Mouse (Mus musculus) brain, adult 10 weeks (tissue): ENCODE results near the gene Msmb. TPM values are rescaled to one million over a fixed set of nuclear protein-coding genes. Genes with fewer than 3 reads are reported as not detected.

Experiments used
- polyA plus RNA-seq: library from polyadenylated mRNA; stranded (reverse); fragments of 350-450 nt; fragmentation: Illumina TruSeq; extraction: RNeasy Lipid Tissue Mini Kit (QIAGEN cat#74804); gene quantifications from one replicate; pipeline ENCODE4 v1.2.3, GENCODE M21; 2015; ENCODE audit warnings: low read depth, low replicate concordance

The Msmb gene
- not detected for polyA plus RNA-seq

GRCm38 (mm10) chr14:32141723-32142122 lies at the start of gene Msmb:
Gene Msmb, plus strand, starts transcription at chr14:32142023.

GRCm38 (mm10) chr14:32159690-32160246 lies 17.9 kb downstream of the Msmb start, which contains the start of gene Ncoa4:
Gene Ncoa4, plus strand, starts transcription at chr14:32159865.

GRCm38 (mm10) chr14:32201791-32202451 lies 60.1 kb downstream of the Msmb start, which contains the start of the genes Timm23 and Parg:
Gene Timm23, minus strand, starts transcription at chr14:32201898.
Gene Parg, plus strand, starts transcription at chr14:32201949.

Other genes starting within 250 kb of the Msmb start
- gene Galnt15, start 113.0 kb upstream of the Msmb start, polyA plus RNA-seq: 1.7 TPM
- 24.6 TPM for gene Oxnad1, start 56.6 kb upstream of the Msmb start, polyA plus RNA-seq
- gene Dph3, start 56.3 kb upstream of the Msmb start, polyA plus RNA-seq: 65.6 TPM
- gene Ncoa4, start 17.8 kb downstream of the Msmb start, polyA plus RNA-seq: 76.2 TPM
- gene Timm23, start 59.9 kb downstream of the Msmb start, polyA plus RNA-seq: 179 TPM
- 24.9 TPM for gene Parg, start 59.9 kb downstream of the Msmb start, polyA plus RNA-seq
- gene Ogdhl, start 180.0 kb downstream of the Msmb start, polyA plus RNA-seq: 72.2 TPM
- 1.8 TPM for gene 1700024G13Rik, start 246.4 kb downstream of the Msmb start, polyA plus RNA-seq